Mouse (Mus musculus) bone marrow, adult 2 months (tissue): ENCODE data around the gene Alox5ap.

Source experiments
- CTCF ChIP-seq: fragments of 200-500 bp; IDR thresholded peaks from 2 replicates; pipeline ENCODE4 v1.5.1; 2011; ENCODE audit warnings: low read length, control low read depth; ENCODE audit not compliant: control insufficient read depth, insufficient read depth
- POLR2A ChIP-seq: fragments of 200-500 bp; IDR thresholded peaks from 2 replicates; pipeline ENCODE4 v1.6.1; 2011; ENCODE audit warnings: low read depth, mild to moderate bottlenecking, control low read depth, low read length, borderline replicate concordance; ENCODE audit not compliant: control insufficient read depth

DNA sequence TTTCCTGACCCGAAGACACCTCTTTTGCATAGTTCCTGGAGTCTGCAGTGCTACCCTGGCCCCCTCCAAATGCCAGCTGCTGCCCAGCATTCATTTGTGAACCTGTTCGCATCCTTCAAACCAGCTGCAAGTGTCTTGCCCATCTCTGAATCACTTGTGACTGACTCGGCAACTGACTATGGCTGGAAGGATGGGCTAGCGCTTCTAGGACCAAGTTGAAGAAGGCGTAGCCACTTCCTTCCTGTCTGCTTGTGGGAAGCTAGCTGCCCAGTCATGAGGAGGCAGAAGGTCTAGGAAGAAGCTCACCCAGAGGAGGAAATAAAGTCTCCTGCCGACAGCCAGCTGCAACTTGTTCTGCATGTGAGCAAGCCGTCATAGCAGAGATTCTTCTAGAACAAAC is 29.6 kb upstream of the Alox5ap start:
- TF ChIP-seq CTCF = no peak
- no peak for TF ChIP-seq POLR2A
